Mouse (Mus musculus) testis, adult 10 weeks (tissue): ENCODE measurements around the gene Rplp2. TPM values are rescaled to one million over a fixed set of nuclear protein-coding genes. Genes with fewer than 3 reads are reported as not detected.

ENCODE experiments used
- polyA plus RNA-seq: library from polyadenylated mRNA; stranded (reverse); fragments of 350-450 nt; fragmentation: Illumina TruSeq; extraction: RNeasy Lipid Tissue Mini Kit (QIAGEN cat#74804); gene quantifications from one replicate; pipeline ENCODE4 v1.2.3, GENCODE M21; 2014; ENCODE audit warnings: low read depth, low replicate concordance

The Rplp2 gene
- 10.3 TPM for polyA plus RNA-seq

GRCm38 (mm10) chr7:141447110-141447991, at the start of gene Rplp2:
Gene Rplp2 (plus strand): TSS chr7:141447370.

GRCm38 (mm10) chr7:141413809-141414584, 33.2 kb upstream of the Rplp2 start, which contains the start of gene Gatd1:
Gene Gatd1 (minus strand): TSS chr7:141414136.

GRCm38 (mm10) chr7:141429310-141429709, 17.9 kb upstream of the Rplp2 start, which contains the start of gene Cend1:
Gene Cend1 (minus strand): TSS chr7:141429491.

GRCm38 (mm10) chr7:141437178-141438120, 9.7 kb upstream of the Rplp2 start, which contains the start of gene Slc25a22:
Gene Slc25a22 (minus strand): TSS chr7:141437892.

GRCm38 (mm10) chr7:141443828-141444237, 3.3 kb upstream of the Rplp2 start, which contains the start of gene Pidd1:
Gene Pidd1 (minus strand): TSS chr7:141444025.

GRCm38 (mm10) chr7:141454967-141455551, 7.9 kb downstream of the Rplp2 start, which contains the start of gene Pnpla2:
Gene Pnpla2 (plus strand): TSS chr7:141455198.

GRCm38 (mm10) chr7:141460391-141461113, 13.4 kb downstream of the Rplp2 start, which contains the start of gene Cracr2b:
Gene Cracr2b (plus strand): TSS chr7:141461094.

GRCm38 (mm10) chr7:141467230-141468030, 20.3 kb downstream of the Rplp2 start, which contains the start of gene Cd151:
Gene Cd151 (plus strand): TSS chr7:141467392.

GRCm38 (mm10) chr7:141475011-141475804, 28.0 kb downstream of the Rplp2 start, which contains the start of the genes Polr2l and Tspan4:
Gene Polr2l (minus strand): TSS chr7:141475132.
Gene Tspan4 (plus strand): TSS chr7:141475240.

Other genes with a start within 250 kb of the Rplp2 start
- 18.2 TPM for gene Lmntd2, start 233.3 kb upstream of the Rplp2 start, polyA plus RNA-seq
- gene Rassf7, start 231.5 kb upstream of the Rplp2 start, polyA plus RNA-seq, result 2.4 TPM
- gene Phrf1, start 218.6 kb upstream of the Rplp2 start, polyA plus RNA-seq, result 24.6 TPM
- 2.1 TPM for gene Irf7, start 180.9 kb upstream of the Rplp2 start, polyA plus RNA-seq
- gene Cdhr5, start 170.6 kb upstream of the Rplp2 start, polyA plus RNA-seq, result 1.5 TPM
- gene Sct, start 168.2 kb upstream of the Rplp2 start, polyA plus RNA-seq, result not detected
- gene Drd4, start 155.4 kb upstream of the Rplp2 start, polyA plus RNA-seq, result 1.1 TPM
- gene Deaf1, start 119.7 kb upstream of the Rplp2 start, polyA plus RNA-seq, result 1.2 TPM
- 15.0 TPM for gene Tmem80, start 119.6 kb upstream of the Rplp2 start, polyA plus RNA-seq
- gene Eps8l2, start 108.5 kb upstream of the Rplp2 start, polyA plus RNA-seq, result 0.34 TPM
- gene Taldo1, start 55.2 kb upstream of the Rplp2 start, polyA plus RNA-seq, result 1.8 TPM
- gene Gatd1, start 33.2 kb upstream of the Rplp2 start, polyA plus RNA-seq, result 3.7 TPM
- gene Cend1, start 17.9 kb upstream of the Rplp2 start, polyA plus RNA-seq, result 0.18 TPM
- gene Slc25a22, start 9.5 kb upstream of the Rplp2 start, polyA plus RNA-seq, result 0.14 TPM
- gene Pidd1, start 3.3 kb upstream of the Rplp2 start, polyA plus RNA-seq, result 0.48 TPM
- 14.7 TPM for gene Pnpla2, start 7.8 kb downstream of the Rplp2 start, polyA plus RNA-seq
- not detected for gene Cracr2b, start 13.7 kb downstream of the Rplp2 start, polyA plus RNA-seq
- gene Cd151, start 20.0 kb downstream of the Rplp2 start, polyA plus RNA-seq, result 17.0 TPM
- 0.87 TPM for gene Polr2l, start 27.8 kb downstream of the Rplp2 start, polyA plus RNA-seq
- gene Tspan4, start 27.9 kb downstream of the Rplp2 start, polyA plus RNA-seq, result 0.49 TPM
- 12.1 TPM for gene Chid1, start 92.5 kb downstream of the Rplp2 start, polyA plus RNA-seq
- gene Ap2a2, start 114.8 kb downstream of the Rplp2 start, polyA plus RNA-seq, result 22.2 TPM
- gene Muc6, start 207.9 kb downstream of the Rplp2 start, polyA plus RNA-seq, result 0.18 TPM
- 0.17 TPM for gene Muc2, start 243.0 kb downstream of the Rplp2 start, polyA plus RNA-seq